Mouse (Mus musculus): Measurements from ENCODE around the gene Rnf26. TPM values are rescaled to one million over a fixed set of nuclear protein-coding genes. Genes with fewer than 3 reads are reported as not detected.

Gene Rnf26
- total RNA-seq, 2 experiments from 2014 or later, result 29.7 to 29.8 TPM

DNA sequence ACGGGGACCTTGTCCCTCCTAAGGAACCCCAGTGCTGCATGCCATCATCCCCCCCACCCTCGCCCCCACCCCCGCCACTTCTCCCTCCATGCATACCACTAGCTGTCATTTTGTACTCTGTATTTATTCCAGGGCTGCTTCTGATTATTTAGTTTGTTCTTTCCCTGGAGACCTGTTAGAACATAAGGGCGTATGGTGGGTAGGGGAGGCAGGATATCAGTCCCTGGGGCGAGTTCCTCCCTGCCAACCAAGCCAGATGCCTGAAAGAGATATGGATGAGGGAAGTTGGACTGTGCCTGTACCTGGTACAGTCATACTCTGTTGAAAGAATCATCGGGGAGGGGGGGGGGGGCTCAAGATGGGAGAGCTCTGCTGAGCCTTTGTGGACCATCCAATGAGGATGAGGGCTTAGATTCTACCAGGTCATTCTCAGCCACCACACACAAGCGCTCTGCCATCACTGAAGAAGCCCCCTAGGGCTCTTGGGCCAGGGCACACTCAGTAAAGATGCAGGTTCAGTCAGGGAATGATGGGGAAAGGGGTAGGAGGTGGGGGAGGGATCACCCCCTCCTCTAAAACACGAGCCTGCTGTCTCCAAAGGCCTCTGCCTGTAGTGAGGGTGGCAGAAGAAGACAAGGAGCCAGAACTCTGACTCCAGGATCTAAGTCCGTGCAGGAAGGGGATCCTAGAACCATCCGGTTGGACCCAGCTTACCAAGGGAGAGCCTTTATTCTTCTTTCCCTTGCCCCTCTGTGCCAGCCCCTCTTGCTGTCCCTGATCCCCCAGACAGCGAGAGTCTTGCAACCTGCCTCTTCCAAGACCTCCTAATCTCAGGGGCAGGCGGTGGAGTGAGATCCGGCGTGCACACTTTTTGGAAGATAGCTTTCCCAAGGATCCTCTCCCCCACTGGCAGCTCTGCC lies 65.5 kb downstream of the Rnf26 start:
- peak in 1 of 2 experiments; percentile 19 for DNase-seq (ENCODE audit: low spot score in 2 of 2)

DNA sequence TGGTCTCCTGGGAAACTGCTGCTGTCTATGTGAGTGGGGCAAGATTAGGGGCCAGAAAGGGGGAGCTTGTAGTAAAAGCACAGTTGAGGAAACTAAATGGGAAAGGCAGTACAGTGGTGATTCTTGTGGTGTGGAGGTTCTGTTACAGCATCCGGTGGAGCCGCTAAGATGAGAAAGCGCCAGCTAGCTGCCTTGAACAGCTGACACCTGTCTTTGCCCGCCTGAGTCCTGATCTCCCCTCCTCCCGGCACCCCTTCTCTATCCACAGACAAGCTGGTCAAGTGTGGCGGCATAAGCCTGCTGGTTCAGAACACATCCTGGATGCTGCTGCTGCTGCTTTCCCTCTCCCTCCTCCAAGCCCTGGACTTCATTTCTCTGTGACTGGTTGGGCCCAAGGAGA lies 66.2 kb downstream of the Rnf26 start:
- DNase-seq (ENCODE audit: low spot score in 2 of 2), result peak in 1 of 2 experiments; percentile 17

DNA sequence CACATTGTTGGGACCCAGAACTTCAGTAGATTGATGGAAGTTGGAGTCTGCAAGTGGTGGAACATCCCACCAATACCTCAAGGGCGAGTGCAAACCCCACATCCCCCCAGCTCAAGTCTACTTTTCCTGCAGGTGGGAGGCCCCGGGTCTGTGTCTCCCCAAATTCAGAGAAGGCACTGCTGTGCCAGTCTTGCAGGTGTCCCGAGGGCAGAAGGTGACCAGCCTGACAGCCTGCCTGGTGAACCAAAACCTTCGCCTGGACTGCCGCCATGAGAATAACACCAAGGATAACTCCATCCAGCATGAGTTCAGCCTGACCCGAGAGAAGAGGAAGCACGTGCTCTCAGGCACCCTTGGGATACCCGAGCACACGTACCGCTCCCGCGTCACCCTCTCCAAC lies 66.9 kb downstream of the Rnf26 start:
- no peak for DNase-seq (ENCODE audit: low spot score in 2 of 2)

GRCm38 (mm10) chr9:44045884-44046272 lies 67.4 kb downstream of the Rnf26 start:
- DNase-seq (ENCODE audit: low spot score in 2 of 2), result no peak

Other genes with a start within 250 kb of the Rnf26 start
- 100 to 1,000 TPM; 880 to 892 TPM for gene Thy1, start 70.1 kb downstream of the Rnf26 start, total RNA-seq (2021)
- 10 to 100 TPM; 77.6 to 79.1 TPM for gene Usp2, start 46.5 kb downstream of the Rnf26 start, total RNA-seq (2021)
- 1 to 10 TPM in 1 of 2 experiments, under 1 TPM in 1; 0.30 to 1.8 TPM for gene Mfrp, start 11.8 kb downstream of the Rnf26 start, total RNA-seq (2021)
- gene C1qtnf5, start 6.3 kb downstream of the Rnf26 start, total RNA-seq (2021), result 10 to 100 TPM; 16.9 to 21.2 TPM
- gene Gm49380, start within 50 bp of the Rnf26 start, total RNA-seq (2021), result under 1 TPM in 1 of 2 experiments, not detected in 1; 0.38 TPM
- 10 to 100 TPM in 1 of 2 experiments, 1 to 10 TPM in 1; 7.9 to 11.3 TPM for gene Mcam, start 21.0 kb upstream of the Rnf26 start, total RNA-seq (2021)
- gene Cbl, start 120.5 kb upstream of the Rnf26 start, total RNA-seq (2021), result 10 to 100 TPM; 59.8 to 66.3 TPM
- 1 to 10 TPM; 4.7 to 6.1 TPM for gene Ccdc153, start 127.2 kb upstream of the Rnf26 start, total RNA-seq (2021)
- 1 to 10 TPM in 1 of 2 experiments, under 1 TPM in 1; 0.86 to 1.5 TPM for gene Pdzd3, start 138.0 kb upstream of the Rnf26 start, total RNA-seq (2021)
- 10 to 100 TPM; 10.0 to 11.8 TPM for gene Nlrx1, start 155.1 kb upstream of the Rnf26 start, total RNA-seq (2021)
- 10 to 100 TPM; 65.5 to 74.6 TPM for gene Abcg4, start 175.1 kb upstream of the Rnf26 start, total RNA-seq (2021)
- 10 to 100 TPM; 30.0 to 30.6 TPM for gene Hinfp, start 192.2 kb upstream of the Rnf26 start, total RNA-seq (2021)
- gene C2cd2l, start 206.8 kb upstream of the Rnf26 start, total RNA-seq (2021), result 100 to 1,000 TPM; 197 to 228 TPM
- gene Dpagt1, start 212.5 kb upstream of the Rnf26 start, total RNA-seq (2021), result 10 to 100 TPM; 14.7 to 15.7 TPM
- 10 to 100 TPM; 46.1 to 47.7 TPM for gene H2afx, start 221.2 kb upstream of the Rnf26 start, total RNA-seq (2021)
- gene Hmbs, start 230.7 kb upstream of the Rnf26 start, total RNA-seq (2021), result 10 to 100 TPM; 18.9 to 21.2 TPM
- 10 to 100 TPM; 54.9 to 56.6 TPM for gene Vps11, start 248.2 kb upstream of the Rnf26 start, total RNA-seq (2021)